Mouse (Mus musculus) kidney, embryonic 15.5 days (tissue): ENCODE measurements at regions not wholly inside any gene's neighbourhood (a gene's known extent, or its start where the extent isn't known, plus 50 kb on each side); places are given as distances from the start of the nearest gene placed in this dataset.
A peak's percentile ranks its signal among the peaks of the same experiment; 100 is the strongest.

Source experiments
- ATAC-seq: fragments of 200-750 bp; cut with Nextera tagmentation; replicated peaks from 2 replicates; pipeline ENCODE4 v1.8.0; 2017; ENCODE audit warnings: moderate TSS enrichment; ENCODE audit not compliant: low FRiP score
- H3K27ac ChIP-seq: fragments of 300-500 bp; sonication (generic); 2 replicates; pipeline ENCODE4 v1.5.1; 2015; ENCODE audit warnings: mild to moderate bottlenecking, inconsistent platforms
- H3K27me3 ChIP-seq: fragments of 300-500 bp; sonication (generic); 2 replicates; pipeline ENCODE4 v1.6.1; 2015; ENCODE audit warnings: inconsistent platforms
- H3K36me3 ChIP-seq: fragments of 300-500 bp; sonication (generic); 2 replicates; pipeline ENCODE4 v1.6.1; 2015; ENCODE audit warnings: inconsistent platforms
- H3K4me1 ChIP-seq: fragments of 300-500 bp; sonication (generic); 2 replicates; pipeline ENCODE4 v1.6.1; 2015; ENCODE audit warnings: inconsistent platforms
- H3K4me2 ChIP-seq: fragments of 300-500 bp; sonication (generic); 2 replicates; pipeline ENCODE4 v1.6.1; 2015; ENCODE audit warnings: moderate library complexity, mild to moderate bottlenecking, inconsistent platforms
- H3K4me3 ChIP-seq: fragments of 300-500 bp; sonication (generic); replicated peaks from 2 replicates; pipeline ENCODE4 v1.5.1; 2015; ENCODE audit warnings: mild to moderate bottlenecking, inconsistent platforms
- H3K9ac ChIP-seq: fragments of 300-500 bp; sonication (generic); 2 replicates; pipeline ENCODE4 v1.6.1; 2015; ENCODE audit warnings: mild to moderate bottlenecking, inconsistent platforms
- H3K9me3 ChIP-seq: fragments of 300-500 bp; sonication (generic); replicated peaks from 2 replicates; pipeline ENCODE4 v1.6.1; 2016; ENCODE audit warnings: inconsistent platforms
- WGBS: fragments of 180-500 bp; shearing (Covaris S2); methylation state at CpG from one replicate; pipeline ENCODE4 v1.1.7; 2015; ENCODE audit warnings: mixed read lengths; 5-methylcytosine and 5-hydroxymethylcytosine counted together

DNA sequence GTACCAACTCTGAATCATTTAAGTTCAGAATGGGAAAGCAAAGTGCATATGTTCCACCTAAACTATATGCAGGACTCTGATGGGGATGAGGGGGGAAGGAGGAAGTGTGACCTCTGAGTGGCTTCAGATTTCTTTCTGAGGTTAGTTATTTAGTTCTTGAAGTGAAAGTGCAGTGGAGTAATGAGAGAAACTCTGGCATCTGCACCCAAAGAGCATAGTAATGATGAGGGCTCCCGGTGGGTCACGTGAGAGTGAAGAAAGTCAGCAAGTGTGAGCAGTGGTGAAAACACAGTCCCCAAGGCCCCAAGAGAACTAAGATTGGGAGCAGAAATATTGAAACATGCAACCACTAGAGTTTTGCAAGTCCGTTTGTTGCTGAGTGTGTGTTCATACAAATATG is 102.5 kb upstream of the Tmc3 start:
- Histone ChIP-seq H3K4me2 (no peak overlapping the region), H3K27me3 (no peaks in the 10 kb centered on the region), H3K27ac (0 out of 2 replicates have a peak overlapping the region, but pooled peaks have one; percentile 18), H3K9me3 (no peaks in the 10 kb centered on the region), H3K36me3 (no peaks in the 10 kb centered on the region), H3K4me3 (no peak overlapping the region), H3K4me1 (peaks cover 26% of the 10 kb centered on the region), H3K9ac (no peak overlapping the region)
- 63% methylated on average over 3 of the region's 3 CpGs for WGBS
- no peak for ATAC-seq

DNA sequence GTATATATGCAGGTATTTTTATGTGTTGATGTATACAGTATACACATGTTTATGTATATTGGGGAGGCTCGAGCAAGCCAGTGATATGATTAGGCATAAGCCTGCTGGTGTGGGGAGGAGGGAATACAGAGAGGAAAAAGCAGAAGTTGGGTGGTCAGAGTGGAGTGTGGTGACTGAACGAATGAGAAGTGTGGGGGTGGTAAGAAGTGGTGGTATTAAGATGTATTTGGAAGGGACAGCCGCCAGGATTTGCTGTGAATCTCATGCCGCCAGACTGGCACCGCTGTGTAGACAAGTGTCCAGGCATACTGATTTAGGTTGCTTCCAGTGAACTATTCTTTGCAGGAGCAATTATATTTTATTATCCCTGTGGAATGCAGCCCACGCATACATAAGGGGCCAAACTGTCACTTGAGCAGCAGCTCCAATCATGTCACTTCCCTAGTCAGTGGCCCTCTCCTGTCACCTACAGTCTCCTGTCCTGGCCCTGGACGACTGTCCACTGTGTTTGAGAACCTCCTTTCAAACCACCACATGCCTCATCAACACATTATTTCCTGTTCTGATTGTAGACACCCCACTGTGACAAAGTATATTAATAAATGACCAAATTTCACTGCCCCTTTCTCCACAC is 101.9 kb upstream of the Tmc3 start:
- Histone ChIP-seq H3K27ac (peak overlapping the region; percentile 18; the same call in 1 of the 2 replicates), H3K9me3 (no peaks in the 10 kb centered on the region), H3K4me3 (no peak overlapping the region), H3K36me3 (no peaks in the 10 kb centered on the region), H3K4me1 (peaks cover 22% of the 10 kb centered on the region), H3K4me2 (no peak overlapping the region), H3K9ac (no peak overlapping the region), H3K27me3 (no peaks in the 10 kb centered on the region)
- ATAC-seq = peak; percentile 56
- WGBS = 32% methylated on average over 7 of the region's 7 CpGs

DNA sequence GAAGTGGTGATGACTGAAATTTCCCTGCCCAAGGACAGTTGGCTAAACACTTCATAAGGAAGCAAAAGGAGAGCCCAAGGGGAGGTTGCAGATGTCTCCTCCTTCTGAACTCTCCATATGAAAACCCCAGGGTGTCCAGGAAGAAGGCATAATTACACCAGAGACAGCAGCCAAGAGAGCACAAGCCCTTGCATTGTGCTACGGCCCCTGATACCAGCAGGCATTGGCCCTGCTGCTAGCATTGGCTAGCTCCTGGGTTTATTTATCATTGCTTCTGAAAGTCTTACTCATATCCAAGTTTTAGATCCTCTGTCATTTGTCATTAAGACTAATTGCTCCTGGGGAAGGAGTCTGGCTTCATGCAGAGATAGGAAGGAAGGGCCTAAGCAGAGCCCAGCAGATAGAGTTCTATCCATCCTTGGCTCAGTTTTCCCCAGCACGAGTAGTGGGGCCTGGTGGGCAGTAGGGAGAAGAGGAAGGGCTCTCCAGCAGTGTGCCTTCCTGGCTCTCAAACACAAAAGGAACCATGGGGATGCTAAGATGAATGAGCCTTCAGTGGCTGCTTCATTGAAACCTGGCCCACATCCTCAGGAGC is 98.5 kb upstream of the Tmc3 start:
- WGBS = 57% methylated on average over 2 of the region's 2 CpGs
- no peak for ATAC-seq
- H3K4me1 ChIP-seq = peaks cover 19% of the 10 kb centered on the region
- H3K4me3 ChIP-seq = no peak overlapping the region
- H3K36me3 ChIP-seq = no peaks in the 10 kb centered on the region
- no peaks in the 10 kb centered on the region for H3K27me3 ChIP-seq
- H3K27ac ChIP-seq = 0 out of 2 replicates have a peak overlapping the region, but pooled peaks have one; percentile 3
- no peak overlapping the region for H3K9ac ChIP-seq
- no peaks in the 10 kb centered on the region for H3K9me3 ChIP-seq
- H3K4me2 ChIP-seq = no peak overlapping the region

DNA sequence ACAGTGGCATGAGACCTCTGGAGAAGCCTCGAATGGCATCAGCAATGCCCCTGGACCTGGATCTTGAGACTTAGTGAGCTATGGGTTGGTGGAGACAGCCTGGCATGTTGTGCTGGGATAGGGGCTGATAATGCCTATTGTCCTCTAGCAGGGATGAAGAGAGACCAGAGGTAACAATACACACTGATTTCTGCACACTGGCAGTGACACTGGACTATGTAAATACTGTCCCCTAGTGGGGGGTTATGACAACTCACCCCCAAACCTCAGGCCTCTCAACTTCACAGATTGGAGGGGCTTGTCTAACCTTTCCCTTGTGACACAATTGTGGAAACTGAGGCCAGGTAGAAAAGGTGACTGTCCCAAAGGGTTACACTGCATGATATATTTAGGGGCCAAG is 94.9 kb upstream of the Tmc3 start:
- H3K27me3 ChIP-seq = no peaks in the 10 kb centered on the region
- H3K36me3 ChIP-seq = no peaks in the 10 kb centered on the region
- ATAC-seq = no peak
- WGBS = 84% methylated on average over 1 of the region's 1 CpGs
- H3K4me1 ChIP-seq = no peaks in the 10 kb centered on the region
- H3K9ac ChIP-seq = no peak overlapping the region
- no peak overlapping the region for H3K4me3 ChIP-seq
- no peak overlapping the region for H3K4me2 ChIP-seq
- H3K27ac ChIP-seq = no peak overlapping the region
- H3K9me3 ChIP-seq = no peaks in the 10 kb centered on the region

DNA sequence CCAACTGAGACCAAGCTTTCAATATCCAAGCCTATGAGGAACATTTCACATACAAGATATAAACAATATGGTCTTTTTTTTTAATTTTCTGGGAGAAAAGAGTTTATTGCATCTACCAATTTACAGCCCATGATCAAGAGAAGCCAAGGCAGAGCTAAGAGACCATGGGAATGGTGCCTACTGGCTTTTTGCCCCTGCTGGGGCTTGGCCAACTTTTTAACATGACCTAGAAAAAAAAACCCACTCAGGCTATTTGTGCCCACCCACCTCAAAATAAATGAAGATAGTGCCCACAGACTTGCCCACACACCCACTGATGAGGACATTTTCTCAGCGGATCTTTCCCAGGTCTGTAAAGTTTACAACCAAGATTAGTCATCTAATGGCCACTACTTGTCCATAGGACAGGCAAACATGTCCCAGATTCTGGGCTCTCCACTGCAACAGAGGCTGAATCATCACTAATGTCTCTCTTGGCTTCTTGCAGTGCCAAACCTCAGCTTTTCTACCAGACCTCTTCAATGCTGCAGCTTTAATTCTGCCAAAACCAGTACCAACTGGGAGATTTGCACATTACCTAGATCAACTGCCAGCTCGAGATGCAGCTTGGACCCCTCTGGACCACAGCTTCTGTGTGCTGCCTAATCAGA is 79.6 kb upstream of the Tmc3 start:
- 80% methylated on average over 2 of the region's 2 CpGs for WGBS
- ATAC-seq = no peak

DNA sequence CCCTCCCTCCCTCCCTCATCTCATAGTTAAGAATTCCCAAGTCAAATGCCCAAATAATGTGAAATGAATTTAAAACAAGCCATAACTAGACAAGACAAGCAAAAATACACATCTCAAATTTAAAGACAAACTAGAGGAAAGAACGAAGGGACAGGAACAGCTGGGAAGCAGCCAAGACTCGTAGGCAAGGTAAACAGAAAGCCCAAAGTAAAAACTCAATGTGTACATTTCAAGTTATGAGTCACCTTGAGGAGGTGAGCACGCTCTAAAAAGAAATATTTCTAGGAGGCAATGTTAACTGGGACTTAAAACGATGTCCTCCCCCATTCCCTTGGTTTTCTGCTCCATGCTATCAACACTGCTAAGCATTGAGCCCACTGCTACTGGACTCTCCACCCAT is 68.4 kb upstream of the Tmc3 start:
- H3K27ac ChIP-seq = no peak overlapping the region
- no peak overlapping the region for H3K4me3 ChIP-seq
- WGBS = 59% methylated on average over 4 of the region's 4 CpGs
- no peaks in the 10 kb centered on the region for H3K36me3 ChIP-seq
- no peak for ATAC-seq
- no peak overlapping the region for H3K9ac ChIP-seq
- H3K9me3 ChIP-seq = no peaks in the 10 kb centered on the region
- H3K27me3 ChIP-seq = no peaks in the 10 kb centered on the region
- no peak overlapping the region for H3K4me2 ChIP-seq
- H3K4me1 ChIP-seq = 0 out of 2 replicates have a peak, but pooled peaks cover under 1% of the 10 kb centered on the region

More for the DNA sequence above, 79.6 kb upstream of the Tmc3 start:
- no peaks in the 10 kb centered on the region for H3K27me3 ChIP-seq
- no peak overlapping the region for H3K9ac ChIP-seq
- no peaks in the 10 kb centered on the region for H3K9me3 ChIP-seq
- H3K36me3 ChIP-seq = no peaks in the 10 kb centered on the region
- H3K4me2 ChIP-seq = no peak overlapping the region
- H3K4me3 ChIP-seq = no peak overlapping the region
- H3K4me1 ChIP-seq = no peaks in the 10 kb centered on the region
- H3K27ac ChIP-seq = no peak overlapping the region

DNA sequence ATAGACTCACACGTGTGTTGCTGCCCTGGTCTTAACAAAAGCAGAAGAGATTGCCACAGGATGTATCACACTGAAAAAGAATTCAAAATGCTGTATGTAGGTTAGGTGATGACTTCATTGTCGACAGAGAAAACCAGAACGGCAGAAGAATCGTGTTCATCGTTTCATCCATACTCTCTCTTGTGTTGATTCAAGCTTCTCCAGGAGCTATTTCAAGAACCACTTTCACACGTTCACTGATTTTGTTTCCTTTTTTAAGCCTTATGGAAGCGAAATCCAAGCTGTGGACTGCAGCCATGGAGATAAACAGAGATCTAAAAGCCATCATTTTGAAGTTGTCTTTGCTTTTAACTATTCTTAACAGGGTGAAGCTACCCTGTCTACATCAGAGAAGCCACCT is 63.2 kb upstream of the Tmc3 start:
- H3K9me3 ChIP-seq = no peaks in the 10 kb centered on the region
- H3K36me3 ChIP-seq = no peaks in the 10 kb centered on the region
- no peak overlapping the region for H3K9ac ChIP-seq
- 86% methylated on average over 7 of the region's 7 CpGs for WGBS
- no peak for ATAC-seq
- no peaks in the 10 kb centered on the region for H3K4me1 ChIP-seq
- H3K27ac ChIP-seq = no peak overlapping the region
- H3K4me3 ChIP-seq = no peak overlapping the region
- no peaks in the 10 kb centered on the region for H3K27me3 ChIP-seq
- no peak overlapping the region for H3K4me2 ChIP-seq
